Mouse (Mus musculus) myocyte (in vitro differentiated cells): ENCODE results near the gene Obp2a.

Experiments used
- CEBPB ChIP-seq: IDR thresholded peaks from 2 replicates; pipeline ENCODE4 v1.6.1; 2011; ENCODE audit warnings: mild to moderate bottlenecking, moderate library complexity; ENCODE audit not compliant: poor library complexity, insufficient read depth, severe bottlenecking
- E2F4 ChIP-seq: IDR thresholded peaks from one replicate; pipeline ENCODE4 v1.6.1; 2011; ENCODE audit warnings: mild to moderate bottlenecking, control low read depth, moderate library complexity; ENCODE audit not compliant: insufficient read depth
- MAX ChIP-seq: IDR thresholded peaks from one replicate; pipeline ENCODE4 v1.6.1; 2011; ENCODE audit warnings: low read depth, mild to moderate bottlenecking, control low read depth
- MYOD1 ChIP-seq, 3 experiments: IDR thresholded peaks; one replicate each; pipeline ENCODE4 v1.6.1; 2011; ENCODE audit warnings: control low read depth in 2 of 3, low read depth in 2 of 3, mild to moderate bottlenecking in 2 of 3, moderate library complexity in 1 of 3; ENCODE audit not compliant: insufficient read length in 2 of 3, control insufficient read depth in 1 of 3
- MYOG ChIP-seq, 3 experiments: IDR thresholded peaks; one replicate each; pipeline ENCODE4 v1.6.1; 2011; ENCODE audit warnings: control low read depth in 2 of 3, low read depth in 2 of 3, mild to moderate bottlenecking in 2 of 3; ENCODE audit not compliant: insufficient read length in 2 of 3, control insufficient read depth in 1 of 3, insufficient read depth in 1 of 3
- POLR2A ChIP-seq: IDR thresholded peaks from one replicate; pipeline ENCODE4 v1.6.1; 2011; ENCODE audit warnings: low read depth, mild to moderate bottlenecking, control low read depth, moderate library complexity; ENCODE audit not compliant: insufficient read length
- TCF12 ChIP-seq: IDR thresholded peaks from one replicate; pipeline ENCODE4 v1.6.1; 2011; ENCODE audit warnings: mild to moderate bottlenecking, control low read depth; ENCODE audit not compliant: poor library complexity, insufficient read depth, severe bottlenecking
- TCF3 ChIP-seq: IDR thresholded peaks from one replicate; pipeline ENCODE4 v1.6.1; 2011; ENCODE audit warnings: low read depth, control low read depth; ENCODE audit not compliant: insufficient read length
- USF1 ChIP-seq: IDR thresholded peaks from one replicate; pipeline ENCODE4 v1.6.1; 2011; ENCODE audit warnings: low read depth, mild to moderate bottlenecking, control low read depth, moderate library complexity

DNA sequence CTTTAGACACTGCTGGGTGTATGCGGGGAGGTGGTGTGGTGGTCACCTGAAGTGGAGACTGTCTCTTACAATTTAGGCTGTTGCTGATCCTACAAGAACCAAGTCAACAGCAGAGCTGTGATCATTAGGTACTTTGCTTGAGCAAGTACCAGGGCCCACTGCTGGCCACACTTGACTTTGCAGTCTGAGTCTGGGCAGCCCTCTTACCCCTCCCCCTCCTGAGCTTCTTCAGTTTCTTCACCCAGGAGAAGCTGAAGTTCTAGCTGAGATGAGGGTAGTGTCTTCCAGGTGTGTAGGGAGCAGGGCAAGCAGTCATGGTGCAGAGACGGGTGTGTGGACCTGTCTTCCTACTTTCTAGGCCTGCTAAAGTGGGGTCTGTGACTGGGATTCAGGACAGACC is 8.3 kb downstream of the Obp2a start:
- no peak for TF ChIP-seq POLR2A
- no peak for TF ChIP-seq USF1
- no peak for TF ChIP-seq TCF3
- no peak for TF ChIP-seq CEBPB
- TF ChIP-seq MAX: no peak
- no peak for TF ChIP-seq E2F4
- no peak for TF ChIP-seq MYOD1 (IDR thresholded peaks at IDR 0.05; ENCODE audit: control insufficient read depth in 1 of 3, insufficient read length in 2 of 3, low read depth in 2 of 3)
- TF ChIP-seq TCF12: no peak
- TF ChIP-seq MYOG (IDR thresholded peaks at IDR 0.05; ENCODE audit: control insufficient read depth in 1 of 3, insufficient read depth in 1 of 3, insufficient read length in 2 of 3, low read depth in 2 of 3): no peak
